Mouse (Mus musculus): ENCODE data around the gene Ntng1.
A peak's percentile ranks its signal among the peaks of the same experiment; 100 is the strongest.

Ntng1 gene

DNA sequence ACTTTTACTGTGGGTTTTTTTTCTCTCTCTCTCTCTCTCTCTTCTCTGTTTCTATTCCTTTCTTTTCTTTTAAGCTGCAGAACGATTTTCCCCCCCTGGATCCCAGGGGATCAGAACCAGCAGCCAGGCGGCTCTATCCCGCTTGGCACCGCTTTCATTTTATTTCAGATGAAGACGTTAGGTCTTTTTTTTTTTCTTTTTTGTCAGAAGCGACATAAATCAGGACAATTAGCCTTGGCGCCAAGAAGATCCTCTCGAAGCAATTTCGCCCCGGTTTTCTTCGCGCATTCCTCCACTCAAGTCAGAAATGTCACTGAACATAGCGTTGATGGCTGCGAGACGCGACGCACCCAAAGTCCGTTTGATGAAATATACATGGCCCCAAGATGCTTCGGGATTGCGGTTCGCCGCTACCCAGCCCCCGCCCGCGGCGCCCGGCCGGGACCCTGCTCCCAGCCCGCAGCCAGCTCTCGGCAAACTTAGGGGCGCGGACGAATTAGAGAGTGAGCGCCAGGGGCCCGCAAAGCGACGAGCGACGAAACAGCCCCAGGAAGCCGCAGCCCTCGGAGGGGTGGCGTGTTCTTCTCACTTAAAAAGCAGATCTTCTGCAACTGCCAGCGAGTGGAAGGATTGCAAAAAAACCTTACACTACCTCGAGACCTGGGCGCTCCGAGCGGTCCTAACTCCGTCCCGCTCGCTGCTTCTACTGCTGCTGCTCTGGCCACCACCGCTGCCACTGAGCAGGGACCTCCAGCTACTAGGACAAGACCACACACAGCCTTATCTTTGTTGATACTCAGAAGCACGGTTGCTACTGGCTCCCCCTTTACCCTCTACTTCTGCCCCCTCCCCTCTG lies at the start of gene Ntng1:
Gene Ntng1, minus strand, starts transcription at position 806 of the 856 bp plus-strand sequence.
- DNase-seq (ENCODE audit: low spot score) = peak; percentile 70

DNA sequence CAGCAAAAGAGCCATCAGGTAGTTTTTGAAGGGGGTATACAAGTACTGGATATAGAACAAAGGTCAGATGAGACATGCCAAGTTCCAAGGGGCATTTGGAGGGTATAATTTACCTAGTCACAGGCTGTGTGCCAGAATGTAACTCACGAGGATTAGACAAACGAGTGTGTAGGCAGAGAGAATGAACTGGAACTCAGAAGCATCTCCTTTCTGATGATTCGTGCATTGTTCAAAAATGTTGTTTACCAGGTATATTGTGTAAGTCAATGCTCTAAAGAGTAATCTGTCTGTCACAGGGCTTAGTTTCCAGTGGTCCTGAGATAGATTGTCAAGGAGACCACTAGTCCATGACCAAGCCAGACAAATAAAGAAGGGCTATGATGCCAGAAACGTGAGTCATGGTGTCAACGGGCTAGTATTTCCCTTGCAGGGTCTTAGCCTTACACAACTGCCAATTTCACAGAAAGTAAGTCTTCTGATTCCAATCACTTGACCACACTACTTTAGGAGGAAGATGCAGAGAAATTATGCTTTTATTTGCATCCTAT lies 43.7 kb upstream of the Ntng1 start:
- no peak for DNase-seq (ENCODE audit: low spot score)

DNA sequence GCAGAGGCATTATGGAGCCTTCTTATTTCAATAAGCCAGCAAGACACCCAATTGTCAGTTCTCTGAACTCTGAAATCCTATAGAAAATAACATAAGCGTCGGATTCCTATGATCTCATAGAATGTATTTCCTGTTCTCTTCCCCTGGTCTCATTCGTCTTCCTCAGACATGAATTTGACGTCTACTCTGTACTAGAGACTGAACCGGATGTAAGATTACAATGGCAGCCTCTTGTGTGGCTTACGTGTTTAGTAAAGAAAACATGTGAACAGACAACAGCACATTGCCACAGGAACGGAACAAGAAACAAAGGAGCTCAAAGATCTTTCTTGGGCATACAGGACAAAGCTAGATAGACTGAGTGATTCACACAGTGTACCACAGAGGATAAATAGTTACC lies 5.3 kb upstream of the Ntng1 start:
- DNase-seq (ENCODE audit: low spot score) = no peak

DNA sequence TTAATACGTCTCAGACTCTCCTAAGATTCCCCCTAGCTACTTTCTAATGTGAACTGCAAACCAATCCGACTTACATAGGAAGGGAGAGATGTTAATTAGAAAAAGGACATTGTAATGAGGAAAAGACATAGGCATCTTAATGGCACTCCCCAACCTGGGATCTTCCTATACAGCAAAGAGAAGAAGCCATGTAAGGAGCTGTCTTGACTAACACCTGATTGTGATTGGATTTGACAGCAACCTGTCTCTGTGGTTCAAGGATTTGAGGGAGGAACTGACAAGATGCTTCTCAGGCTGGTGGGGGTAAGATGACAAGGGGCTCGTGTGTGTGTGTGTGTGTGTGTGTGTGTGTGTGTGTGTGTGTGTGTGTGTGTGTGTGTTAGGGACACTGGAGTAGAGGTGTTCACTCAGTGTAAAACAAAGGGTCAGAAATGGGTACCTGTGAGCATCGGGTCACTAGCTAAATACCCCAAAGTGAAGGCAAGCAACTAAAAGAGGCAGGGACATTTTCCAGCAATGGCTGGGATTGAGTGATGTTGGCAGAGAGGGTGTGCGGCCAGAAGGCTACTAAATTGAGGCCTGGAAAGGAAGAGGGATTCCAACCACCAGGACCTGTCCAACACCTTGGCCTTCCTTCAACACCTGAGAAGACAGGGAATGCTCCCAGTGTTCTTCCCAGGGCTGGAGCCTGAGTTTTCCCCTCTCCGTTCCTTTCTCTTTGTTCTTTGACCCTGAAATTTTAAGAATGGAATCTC lies 667 bp upstream of the Ntng1 start:
- DNase-seq (ENCODE audit: low spot score) = no peak

DNA sequence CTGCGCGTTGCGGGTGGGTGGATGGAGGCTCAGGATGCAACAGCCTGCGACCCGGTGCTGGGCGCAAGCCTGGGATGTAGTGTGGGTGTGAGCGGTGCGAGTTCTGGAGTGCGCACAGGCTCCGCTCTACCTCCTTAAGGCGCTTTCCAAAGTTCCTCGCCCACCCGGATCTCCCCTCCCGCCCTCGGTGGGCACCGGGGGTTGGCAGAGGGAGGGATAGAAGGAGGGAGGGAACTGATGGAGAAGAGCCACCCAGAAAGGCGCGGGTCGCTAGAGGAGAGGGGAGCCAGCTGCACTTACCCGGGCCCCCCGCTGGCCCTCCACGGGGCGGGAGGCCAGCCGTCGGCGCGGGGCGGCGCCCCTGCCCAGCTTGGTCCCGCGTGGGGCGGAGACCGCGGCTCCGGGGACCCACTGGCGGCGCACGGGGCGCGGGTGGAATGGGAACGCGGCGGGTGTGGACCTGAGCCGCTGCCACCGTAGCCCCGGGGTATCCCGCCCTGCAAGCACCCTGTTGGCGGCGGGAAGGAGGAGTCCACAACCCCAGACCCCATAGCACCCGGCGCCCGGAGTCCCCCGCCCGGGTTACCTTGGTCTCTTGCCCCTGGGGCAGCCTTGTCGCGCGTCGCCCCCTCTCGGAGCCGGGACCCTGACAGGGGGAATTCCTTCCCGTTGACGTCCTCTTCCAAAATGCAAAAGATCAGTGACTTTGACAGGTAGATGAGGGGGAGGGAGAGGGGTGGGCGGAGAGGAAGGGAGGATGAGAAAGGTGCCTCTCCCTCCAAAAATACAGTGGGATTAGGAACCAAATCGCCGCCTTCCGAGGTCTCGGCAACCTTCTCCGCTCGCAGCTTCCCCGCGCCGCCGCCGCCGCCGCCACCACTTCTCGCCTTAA lies 1.3 kb downstream of the Ntng1 start:
- peak; percentile 40 for DNase-seq (ENCODE audit: low spot score)

DNA sequence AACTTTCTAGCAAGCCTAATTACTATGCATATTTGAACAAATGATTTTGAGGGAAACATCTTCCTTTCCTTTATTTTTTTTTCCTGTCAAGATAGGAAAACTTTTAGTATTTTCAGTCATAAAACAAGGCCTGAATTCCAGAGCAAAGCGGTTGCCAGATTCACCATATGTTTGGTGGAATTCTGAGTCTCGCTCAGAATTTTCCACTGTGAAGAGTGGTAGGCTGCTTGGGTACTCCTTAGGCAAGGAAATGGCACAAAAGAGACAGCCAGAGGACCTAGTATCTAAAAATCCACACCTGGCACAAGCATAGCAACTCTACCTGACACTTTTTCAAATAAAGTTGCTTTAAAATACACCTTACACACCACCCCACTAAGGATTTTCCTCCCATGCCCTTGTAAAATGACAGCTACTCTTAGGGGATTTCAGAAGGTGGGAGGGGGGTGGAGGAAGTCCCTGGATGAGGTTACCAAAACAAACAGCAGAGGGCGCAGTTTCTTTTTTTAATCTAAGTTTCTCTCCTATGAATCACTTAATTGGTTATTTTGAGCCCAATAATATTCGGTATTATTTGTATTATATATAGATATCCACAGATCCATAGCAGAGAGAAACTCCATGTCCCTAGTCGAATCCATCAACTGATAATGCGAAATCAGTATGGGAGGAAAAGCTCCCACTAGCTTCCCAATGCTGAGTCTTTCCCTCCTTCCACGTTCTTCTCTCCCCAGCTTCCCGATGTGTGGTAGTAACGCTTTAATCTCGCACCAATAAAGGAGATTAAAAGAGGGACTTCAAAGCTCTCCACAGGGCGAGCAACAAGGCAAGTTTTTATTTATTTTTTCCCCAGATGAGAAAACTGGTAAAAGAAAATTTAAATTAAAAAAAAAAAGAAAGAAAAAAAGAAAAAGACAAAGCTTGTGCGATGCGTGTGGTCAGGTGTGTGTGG lies 2.2 kb downstream of the Ntng1 start:
- peak; percentile 49 for DNase-seq (ENCODE audit: low spot score)

DNA sequence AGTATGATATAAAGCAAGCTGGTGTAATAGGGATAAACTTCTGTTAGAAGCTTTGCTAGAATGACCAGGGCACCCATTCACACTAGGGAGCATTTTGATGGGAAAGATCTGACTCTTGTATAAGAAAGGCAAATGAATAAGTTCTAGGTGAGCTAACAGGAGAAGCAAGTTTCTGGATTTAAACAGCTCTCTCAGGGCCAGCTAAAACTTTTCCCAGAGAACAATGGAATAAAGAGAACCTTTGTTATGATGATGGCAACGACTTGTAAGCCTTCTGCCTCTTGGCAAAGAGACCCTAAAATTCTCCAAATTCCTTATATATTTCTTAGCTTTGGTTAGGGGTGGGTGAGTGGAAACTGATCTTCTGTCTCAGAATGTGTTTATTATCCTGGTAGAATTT lies 7.7 kb downstream of the Ntng1 start:
- DNase-seq (ENCODE audit: low spot score) = no peak

DNA sequence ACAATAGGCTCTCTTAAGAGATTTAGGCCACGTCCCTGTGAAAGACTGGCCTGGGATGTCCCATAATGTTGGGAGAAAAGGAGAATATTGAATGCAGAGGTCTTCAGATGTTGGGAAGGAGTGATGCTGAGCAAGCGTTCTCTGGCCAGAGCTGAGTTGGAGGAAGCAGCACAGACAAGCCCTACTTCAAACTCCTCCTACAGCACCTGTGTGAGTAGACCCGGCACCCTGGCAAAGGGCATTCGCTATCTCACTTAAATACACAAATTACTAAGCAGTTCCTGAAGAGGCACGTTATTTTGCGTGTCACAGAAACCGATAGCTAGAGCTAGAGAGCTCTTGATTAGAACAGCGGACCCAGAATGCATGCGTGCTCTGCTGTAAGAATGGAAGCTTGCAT lies 10.7 kb downstream of the Ntng1 start:
- no peak for DNase-seq (ENCODE audit: low spot score)

DNA sequence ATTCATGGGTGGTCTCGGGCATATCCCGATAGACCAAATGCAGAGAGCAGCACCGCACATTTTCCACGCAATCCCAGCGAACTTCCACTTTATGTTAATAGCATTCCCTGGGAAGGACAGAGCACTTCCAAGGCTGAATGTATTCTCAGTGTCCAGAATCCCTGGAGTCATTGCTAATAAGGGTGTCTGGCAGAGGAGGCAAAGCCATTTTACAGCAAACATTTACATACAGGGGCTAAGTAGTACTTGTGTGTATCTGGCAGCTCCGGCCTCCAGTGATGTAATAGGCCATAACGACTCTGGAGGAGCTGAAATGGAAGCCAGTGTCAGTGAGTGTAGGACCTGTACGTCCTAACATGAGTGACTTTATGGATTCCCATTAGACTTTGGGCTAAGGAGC lies 11.5 kb downstream of the Ntng1 start:
- DNase-seq (ENCODE audit: low spot score) = no peak

DNA sequence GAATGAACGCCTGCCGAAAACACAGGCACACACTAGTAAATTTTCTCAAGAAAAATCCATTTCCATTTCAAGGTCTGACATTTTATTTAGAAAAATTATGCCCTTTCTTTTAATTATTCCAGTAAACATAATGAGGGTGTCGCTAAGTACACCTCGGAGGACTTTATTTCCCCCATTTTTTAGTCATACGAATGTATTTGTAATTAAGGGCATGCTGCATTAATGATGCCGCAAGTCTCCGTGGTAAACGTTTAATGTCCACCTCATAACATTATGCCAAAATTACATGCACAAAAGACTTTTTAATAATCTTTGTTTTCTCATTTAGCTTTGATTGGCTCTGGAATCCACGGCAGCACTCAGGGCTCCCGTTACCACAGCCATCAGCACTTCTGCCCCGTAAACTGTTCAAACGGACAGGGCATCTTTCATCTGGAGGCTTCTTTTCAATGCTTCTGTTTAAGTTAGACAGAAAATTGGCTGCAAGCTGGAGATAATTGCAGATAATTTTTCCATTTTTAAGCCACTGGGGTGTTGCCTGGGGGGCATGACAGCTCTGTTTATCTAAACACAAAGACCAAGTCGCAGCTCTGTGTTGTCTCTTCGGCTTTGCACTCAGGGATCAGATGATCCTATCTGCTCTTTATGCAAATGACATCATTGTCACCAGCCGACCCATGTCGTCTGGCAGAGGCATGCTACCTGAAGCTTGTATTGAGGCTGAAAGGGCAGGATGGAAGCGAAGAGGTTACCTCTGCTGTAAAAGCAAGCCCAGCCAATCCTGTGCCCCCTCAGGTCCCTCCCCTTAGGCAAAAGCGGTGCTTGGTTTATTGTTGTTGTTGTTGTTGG lies 12.5 kb downstream of the Ntng1 start:
- DNase-seq (ENCODE audit: low spot score) = peak; percentile 8

DNA sequence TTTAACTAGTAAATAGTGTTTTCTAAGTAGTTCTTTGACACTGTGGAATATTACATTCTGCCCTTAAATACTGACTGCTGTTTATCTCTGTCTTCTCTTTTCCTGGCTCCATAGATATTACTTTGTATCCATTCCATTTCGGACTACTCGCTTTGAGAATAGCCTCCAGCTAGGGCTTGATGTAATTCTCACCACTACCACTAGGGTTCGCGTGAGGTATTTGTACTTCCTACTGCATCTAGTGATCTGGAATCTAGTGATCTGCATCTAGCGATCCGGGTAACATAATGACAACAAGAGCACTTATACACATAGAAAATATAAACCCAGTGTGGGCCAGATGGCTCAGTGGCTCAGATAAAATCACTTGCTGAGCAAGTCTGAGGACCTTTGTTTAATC lies 14.2 kb downstream of the Ntng1 start:
- peak; percentile 16 for DNase-seq (ENCODE audit: low spot score)

DNA sequence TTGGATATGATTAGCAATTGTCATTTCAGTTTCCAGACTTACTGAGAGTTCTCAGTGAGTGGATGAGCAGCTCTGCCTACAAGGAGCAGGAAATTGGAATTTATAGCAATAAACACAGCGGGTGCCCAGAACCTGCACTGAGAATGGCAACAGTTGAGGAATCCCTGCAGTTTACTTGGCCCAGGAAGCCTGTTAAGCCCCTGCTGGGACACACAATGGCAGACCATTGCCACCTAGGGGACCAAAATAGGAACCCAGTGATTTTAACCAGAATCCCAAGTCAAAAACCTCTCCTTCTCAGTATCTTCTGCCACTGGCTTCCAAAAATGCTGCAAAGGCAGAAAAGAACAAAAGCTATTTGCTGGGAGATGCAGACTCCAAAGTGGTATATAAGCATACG lies 37.8 kb downstream of the Ntng1 start:
- peak; percentile 7 for DNase-seq (ENCODE audit: low spot score)

DNA sequence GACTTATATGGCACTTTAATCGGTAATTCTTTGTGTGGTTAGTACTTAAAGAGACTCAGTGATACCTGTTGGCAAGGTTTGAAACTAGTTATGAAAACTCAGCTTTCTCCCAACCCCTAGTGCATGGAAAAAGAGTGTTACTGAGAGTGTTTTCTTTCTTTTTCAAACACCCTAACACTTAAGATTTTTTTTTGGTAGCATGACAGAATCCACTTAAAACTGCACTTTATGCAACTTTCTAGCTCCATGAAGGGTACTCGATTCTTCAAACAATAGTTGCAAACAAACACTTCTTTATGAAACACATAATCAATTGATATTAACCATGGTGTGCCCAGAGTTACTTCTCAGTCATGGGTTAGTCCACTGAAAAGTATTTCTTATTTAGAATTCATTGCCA lies 49.4 kb downstream of the Ntng1 start:
- DNase-seq (ENCODE audit: low spot score) = no peak

DNA sequence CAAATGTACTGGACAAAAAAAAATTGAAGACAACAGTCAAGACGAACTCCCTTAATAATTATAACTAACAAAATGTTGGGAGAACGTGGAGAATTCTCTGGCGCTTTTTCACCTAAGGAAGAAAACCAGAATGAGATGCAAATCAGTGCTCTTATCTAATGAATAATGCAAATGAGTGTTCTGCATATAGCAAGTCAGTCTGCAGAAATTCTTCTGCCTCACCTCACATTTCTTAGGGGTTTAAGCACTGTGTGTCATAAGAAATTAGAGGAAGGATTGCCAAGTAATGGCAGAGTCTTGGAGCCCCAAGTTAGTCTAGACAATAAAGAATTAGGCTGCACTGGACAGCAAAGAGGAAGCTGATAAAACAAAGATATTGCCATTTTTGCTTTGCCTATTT lies 49.8 kb downstream of the Ntng1 start:
- no peak for DNase-seq (ENCODE audit: low spot score)

DNA sequence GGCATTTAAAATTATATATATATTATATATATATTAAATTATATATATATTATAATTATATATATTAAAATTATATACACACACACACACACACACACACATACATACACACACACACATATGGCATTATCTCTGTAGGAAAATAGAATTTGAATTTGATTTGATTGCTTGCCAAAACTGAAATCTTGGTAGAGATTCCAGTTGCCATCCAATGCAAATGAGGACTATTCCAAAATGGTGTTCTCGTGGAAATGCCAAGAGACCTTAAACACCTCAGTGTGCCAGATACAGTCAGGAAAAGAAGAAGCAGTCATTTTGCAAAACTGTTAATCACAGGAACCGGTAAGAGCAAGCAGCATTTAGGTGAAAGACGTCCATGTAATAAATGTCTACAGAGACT lies 51.3 kb downstream of the Ntng1 start:
- DNase-seq (ENCODE audit: low spot score) = no peak

DNA sequence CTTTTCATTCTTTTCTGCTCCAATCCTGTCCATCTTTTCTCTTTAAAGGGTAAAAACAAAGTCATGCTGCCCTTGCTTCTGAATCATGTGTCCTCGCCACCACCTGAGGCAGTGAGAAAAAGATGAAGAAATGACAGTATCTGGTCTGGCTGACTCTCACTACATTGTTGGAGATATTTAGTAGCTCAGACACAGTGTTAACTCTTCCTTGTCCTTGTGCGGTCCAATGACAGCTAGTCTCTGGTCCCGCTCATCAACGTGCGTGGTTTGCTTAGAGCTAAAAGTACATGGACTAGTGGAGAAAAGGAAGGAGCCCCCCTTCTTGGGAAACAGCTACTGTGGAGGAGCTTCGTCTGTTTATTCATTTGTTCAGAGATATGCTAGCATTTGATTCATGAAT lies 56.6 kb downstream of the Ntng1 start:
- no peak for DNase-seq (ENCODE audit: low spot score)

DNA sequence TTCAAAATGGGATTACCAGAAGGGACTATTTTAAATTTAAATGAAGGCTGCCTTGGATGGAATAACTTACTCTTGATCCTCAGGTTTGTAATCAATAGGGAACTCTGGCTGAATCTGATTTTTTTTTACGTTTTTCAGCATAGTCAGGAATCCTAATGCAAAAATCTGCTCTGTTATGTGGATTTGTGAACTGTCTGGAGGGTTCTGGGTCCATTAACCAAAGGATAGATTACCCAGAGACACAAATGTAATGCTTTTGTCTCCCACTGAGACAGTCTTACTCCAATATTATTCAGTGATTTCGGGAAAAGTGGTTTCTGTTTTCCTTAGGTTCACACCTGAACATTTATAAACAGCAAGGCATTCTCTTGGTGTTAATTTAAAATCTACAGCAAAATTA lies 58.5 kb downstream of the Ntng1 start:
- no peak for DNase-seq (ENCODE audit: low spot score)

DNA sequence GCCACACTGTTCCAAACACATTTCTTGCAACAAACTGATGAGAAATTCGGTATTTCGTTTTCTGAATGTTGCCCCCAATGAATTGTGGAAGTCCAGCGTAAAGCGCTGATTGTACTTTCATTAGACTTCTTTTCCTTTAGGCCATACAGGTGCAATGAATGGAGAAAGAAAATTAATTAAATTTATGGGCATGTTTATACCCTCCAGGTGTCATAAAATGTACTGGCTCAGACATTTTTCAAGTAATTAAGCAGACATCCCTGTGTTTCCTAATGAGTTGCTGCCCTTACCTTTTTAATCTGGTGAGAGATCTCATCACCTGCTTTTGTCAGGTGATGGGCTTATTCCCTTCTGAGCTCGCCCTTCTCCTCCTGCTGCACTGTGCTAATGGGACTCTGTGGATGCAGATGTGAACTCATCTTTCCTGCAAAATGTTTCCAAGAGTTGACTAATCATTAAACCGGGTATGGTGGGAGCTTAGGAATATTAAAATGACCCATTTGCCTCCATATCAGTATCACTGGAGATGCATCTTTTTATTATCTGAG lies 79.0 kb downstream of the Ntng1 start:
- DNase-seq (ENCODE audit: low spot score) = no peak

DNA sequence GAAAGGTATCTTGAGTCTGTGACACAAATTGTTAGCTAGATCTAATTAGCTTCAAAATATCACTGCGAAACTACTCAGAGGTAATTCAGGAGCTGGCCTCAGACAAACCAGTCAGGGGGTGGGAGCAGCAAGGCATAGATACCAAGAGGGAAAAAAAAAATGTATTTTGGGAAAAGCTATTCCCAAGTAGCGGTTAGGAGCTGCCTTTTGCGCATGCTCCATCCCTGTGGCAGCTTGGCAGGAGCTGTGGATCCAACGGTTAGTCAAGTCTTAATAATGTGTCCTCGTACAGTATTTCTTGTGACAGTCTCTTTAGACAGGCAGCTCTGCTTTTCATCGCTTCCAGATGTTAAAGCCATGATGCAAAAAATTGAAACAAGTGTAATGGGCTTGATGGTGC lies 87.9 kb downstream of the Ntng1 start:
- DNase-seq (ENCODE audit: low spot score) = no peak

DNA sequence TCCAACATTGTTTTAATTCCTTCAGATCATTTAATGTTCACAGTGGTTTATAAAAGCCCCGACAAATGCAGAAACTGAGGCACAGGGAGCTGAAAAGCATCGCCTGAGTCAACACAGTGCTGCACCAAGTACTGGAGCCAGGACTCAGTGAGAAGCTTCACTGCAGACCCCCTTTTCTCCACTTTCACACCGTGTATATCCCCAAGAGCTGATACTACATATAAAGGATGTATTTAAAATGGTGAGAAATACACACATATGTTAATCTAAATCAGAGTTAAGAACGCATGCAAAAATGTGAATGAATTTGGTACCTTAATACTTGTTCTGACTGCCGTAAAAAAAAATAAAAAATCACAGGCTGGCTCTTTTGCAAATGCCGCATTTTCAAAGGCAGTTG lies 88.4 kb downstream of the Ntng1 start:
- DNase-seq (ENCODE audit: low spot score) = no peak
